ENCODE assay signal across 10 mouse cellular contexts in genomic region chr3:101836532-101836931, GRCm38 (mm10). TPM values are rescaled to one million over a fixed set of nuclear protein-coding genes. Genes with fewer than 3 reads are reported as not detected.
DNase-seq lines count a peak whose midpoint lies in the region; ATAC-seq lines count a peak whose summit lies in the region.
"Had no signal": no experiment of that assay in that cellular context is flagged by ENCODE, and none has a peak within 500 bp of the region (broad histone marks: within the 10 kb centered on the region; RNA-seq: fewer than 3 reads in every experiment).

No protein-coding gene starts in this region.

- H3K4me3 ChIP-seq in heart, embryonic 12.5 days, result peak overlapping the region; percentile 24
- H3K4me3 ChIP-seq in hindbrain, embryonic 14.5 days (replicated peaks; ENCODE audit: low read length), result no peak overlapping the region

- H3K27ac ChIP-seq in heart, embryonic 12.5 days (ENCODE audit: poor library complexity, severe bottlenecking), result peak overlapping the region; percentile 12; the same call in 1 of the 2 replicates
- no peak overlapping the region for H3K27ac ChIP-seq in hindbrain, embryonic 14.5 days

- ATAC-seq in heart, embryonic 12.5 days (ENCODE audit: insufficient number of reproducible peaks, low FRiP score), result no peak
- ATAC-seq in hindbrain, embryonic 14.5 days (ENCODE audit: low FRiP score), result no peak
- ATAC-seq in megakaryocyte progenitor cell, adult 5-6 weeks (replicated peaks; ENCODE audit: poor library complexity), result peak; percentile 64

- H3K4me1 ChIP-seq in heart, embryonic 12.5 days (replicated peaks), result peaks cover 19% of the 10 kb centered on the region
- H3K4me1 ChIP-seq in hindbrain, embryonic 14.5 days (replicated peaks; ENCODE audit: control insufficient read depth, insufficient read depth, low read length), result peaks cover 11% of the 10 kb centered on the region

- H3K9ac ChIP-seq in heart, embryonic 12.5 days, result peak overlapping the region; percentile 30; the same call in 1 of the 2 replicates
- no peak overlapping the region for H3K9ac ChIP-seq in hindbrain, embryonic 14.5 days

- 76% methylated on average over 5 of the region's 5 CpGs for WGBS in heart, embryonic 12.5 days
- 70% methylated on average over 5 of the region's 5 CpGs for WGBS in hindbrain, embryonic 14.5 days

- DNase-seq in heart, adult 18-20 months, result no peak
- DNase-seq in MN1 (ENCODE audit: low spot score), result peak; percentile 10
- no peak for DNase-seq in hindbrain, embryonic 14.5 days (ENCODE audit: low spot score)
- DNase-seq in layer of hippocampus, adult 8-10 months (ENCODE audit: low spot score in 2 of 2), result no peak
- DNase-seq in ovary, postnatal 14 days (ENCODE audit: low spot score), result no peak
- no peak for DNase-seq in spleen, postnatal 4 days (ENCODE audit: low spot score in 2 of 2)

- H3K27me3 ChIP-seq in heart, embryonic 12.5 days (replicated peaks), result no peaks in the 10 kb centered on the region
- no peaks in the 10 kb centered on the region for H3K27me3 ChIP-seq in hindbrain, embryonic 14.5 days (ENCODE audit: control insufficient read depth, insufficient read depth, low read length)

- no peaks in the 10 kb centered on the region for H3K36me3 ChIP-seq in heart, embryonic 12.5 days
- H3K36me3 ChIP-seq in hindbrain, embryonic 14.5 days (replicated peaks; ENCODE audit: control insufficient read depth, insufficient read depth), result no peaks in the 10 kb centered on the region

- H3K9me3 ChIP-seq in heart, embryonic 12.5 days (replicated peaks), result no peaks in the 10 kb centered on the region
- H3K9me3 ChIP-seq in hindbrain, embryonic 14.5 days (ENCODE audit: control insufficient read depth, low read length), result no peaks in the 10 kb centered on the region

- peak overlapping the region; percentile 63 for H3K4me2 ChIP-seq in heart, embryonic 12.5 days
- H3K4me2 ChIP-seq in hindbrain, embryonic 14.5 days (replicated peaks), result peak overlapping the region; percentile 42

RNA-seq across cellular contexts. Expression of gene Mab21l3, which starts 12.2 kb away (rescaled TPM):
- 0.32 and 0.62 TPM in 2 replicates for polyA plus RNA-seq in heart, embryonic 12.5 days (2016; fragmentation: Nextera tagmentation; extraction: Ambion mirVana)
- under 1 TPM in 1 of 2 experiments, not detected in 1; 0.13 TPM for total RNA-seq in heart, adult 18-20 months (2021)
- polyA plus RNA-seq in hindbrain, embryonic 14.5 days (2014; fragmentation: Nextera tagmentation; extraction: Ambion mirVana), result 0.08 and 0.12 TPM in 2 replicates
- total RNA-seq in megakaryocyte progenitor cell, adult 5-6 weeks (2015), result not detected in 2 replicates
- total RNA-seq in megakaryocyte progenitor cell, adult 5-6 weeks (2017), result not detected in 2 replicates
- total RNA-seq in layer of hippocampus, adult 8-10 months (2022), result not detected
- total RNA-seq: layer of hippocampus, adult 18-20 months; neutrophil, adult 5-6 weeks had no signal
